Mouse (Mus musculus) stomach, postnatal 0 days (tissue): Measurements from ENCODE around the gene Ifngr2. TPM values are rescaled to one million over a fixed set of nuclear protein-coding genes. Genes with fewer than 3 reads are reported as not detected.
A peak's percentile ranks its signal among the peaks of the same experiment; 100 is the strongest.

Source experiments
- ATAC-seq: fragments of 200-750 bp; cut with Nextera tagmentation; 2 replicates; pipeline ENCODE4 v1.8.0; 2017; ENCODE audit not compliant: low FRiP score, low TSS enrichment
- DNase-seq: peaks from one replicate; pipeline ENCODE4 v3.0.0-alpha.2; 2016; ENCODE audit warnings: low spot score
- H3K27ac ChIP-seq: fragments of 300-500 bp; sonication (generic); replicated peaks from 2 replicates; pipeline ENCODE4 v1.5.1; 2014; ENCODE audit warnings: mild to moderate bottlenecking, control low read depth
- H3K27me3 ChIP-seq: fragments of 300-500 bp; sonication (generic); 2 replicates; pipeline ENCODE4 v1.6.1; 2014; ENCODE audit warnings: low read length; ENCODE audit not compliant: control insufficient read depth, insufficient read depth
- H3K36me3 ChIP-seq: fragments of 300-500 bp; sonication (generic); 2 replicates; pipeline ENCODE4 v1.6.1; 2014; ENCODE audit warnings: low read length, mixed read lengths; ENCODE audit not compliant: control insufficient read depth, insufficient read depth
- H3K4me1 ChIP-seq: fragments of 300-500 bp; sonication (generic); replicated peaks from 2 replicates; pipeline ENCODE4 v1.6.1; 2014; ENCODE audit warnings: antibody characterized with exemption; ENCODE audit not compliant: control insufficient read depth, insufficient read depth
- H3K4me2 ChIP-seq: fragments of 300-500 bp; sonication (generic); replicated peaks from 2 replicates; pipeline ENCODE4 v1.6.1; 2014; ENCODE audit warnings: low read depth, mild to moderate bottlenecking, control low read depth, moderate library complexity
- H3K4me3 ChIP-seq: fragments of 300-500 bp; sonication (generic); 2 replicates; pipeline ENCODE4 v1.5.1; 2014; ENCODE audit warnings: low read depth, low read length, control low read depth
- H3K9ac ChIP-seq: fragments of 300-500 bp; sonication (generic); 2 replicates; pipeline ENCODE4 v1.6.1; 2014; ENCODE audit warnings: mild to moderate bottlenecking, low read length, control low read depth, mixed read lengths
- H3K9me3 ChIP-seq: fragments of 300-500 bp; sonication (generic); 2 replicates; pipeline ENCODE4 v1.6.1; 2016; ENCODE audit warnings: low read length; ENCODE audit not compliant: control insufficient read depth
- CTCF ChIP-seq: IDR thresholded peaks from 2 replicates; pipeline ENCODE4 v1.5.1; 2016; ENCODE audit warnings: antibody characterized with exemption, low read depth, mild to moderate bottlenecking, moderate library complexity
- EP300 ChIP-seq: optimal IDR thresholded peaks from 2 replicates; pipeline ENCODE3; 2016; ENCODE audit warnings: antibody characterized with exemption
- WGBS: fragments of 180-500 bp; shearing (Covaris S2); extraction: QIAGEN DNeasy Blood & Tissue Kit; methylation state at CpG from one replicate; pipeline ENCODE4 v1.1.7; 2014; 5-methylcytosine and 5-hydroxymethylcytosine counted together
- polyA plus RNA-seq: library from polyadenylated mRNA; unstranded; fragments of >200 nt; fragmentation: Nextera tagmentation; extraction: Ambion mirVana; gene quantifications from 2 replicates; pipeline ENCODE4 v1.2.1, GENCODE M21; 2015

Gene Ifngr2
- polyA plus RNA-seq: 54.9 and 57.8 TPM in 2 replicates

- peak within 1 kb of the TSS; percentile 93 for H3K4me3 ChIP-seq
- H3K36me3 ChIP-seq: no peaks in the 10 kb centered on the region
- TF ChIP-seq CTCF (no peak), EP300 (no peak)
- H3K27me3 ChIP-seq: no peaks in the 10 kb centered on the region
- peak within 1 kb of the TSS; percentile 79 for H3K4me2 ChIP-seq
- peak within 1 kb of the TSS; percentile 97 for H3K9ac ChIP-seq
- DNase-seq: peak; percentile 91
- peak; percentile 82 for ATAC-seq
- H3K4me1 ChIP-seq: peaks cover 7% of the 10 kb centered on the region
- WGBS: 1% methylated on average over 53 of the region's 74 CpGs
- H3K9me3 ChIP-seq: no peaks in the 10 kb centered on the region
- H3K27ac ChIP-seq: peak within 1 kb of the TSS; percentile 90
Observed at GRCm38 (mm10) chr16:91546836-91547741, at the start of gene Ifngr2. TSS of gene Ifngr2 (plus strand) at chr16:91547072.

GRCm38 (mm10) chr16:91498041-91498440 is 48.8 kb upstream of the Ifngr2 start:
- peaks cover 31% of the 10 kb centered on the region for H3K36me3 ChIP-seq
- DNase-seq: no peak

DNA sequence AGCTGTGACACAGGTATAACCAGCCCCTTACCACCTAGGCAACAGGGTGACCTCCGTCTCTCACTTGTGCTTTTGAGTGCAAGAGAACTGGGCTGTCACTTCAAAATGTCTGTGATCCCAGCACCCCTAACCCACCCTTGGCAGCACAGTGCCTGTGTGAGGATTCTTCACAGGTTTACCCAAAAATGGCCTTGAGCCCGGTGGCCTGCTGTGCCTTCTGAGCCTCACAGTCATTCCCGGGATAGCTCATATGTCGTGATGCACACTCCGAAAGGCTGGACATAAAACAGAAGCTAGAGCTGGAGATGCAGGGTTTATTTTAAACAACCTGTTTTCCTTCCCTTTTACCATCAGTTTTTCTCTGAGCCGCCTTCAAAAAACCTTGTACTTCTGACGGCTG is 42.2 kb upstream of the Ifngr2 start:
- ATAC-seq (no peak), DNase-seq (no peak)
- Histone ChIP-seq H3K4me1 (no peaks in the 10 kb centered on the region), H3K9ac (no peak overlapping the region), H3K36me3 (peaks cover 37% of the 10 kb centered on the region), H3K4me3 (no peak overlapping the region), H3K9me3 (no peaks in the 10 kb centered on the region), H3K4me2 (no peak overlapping the region), H3K27me3 (no peaks in the 10 kb centered on the region), H3K27ac (no peak overlapping the region)
- no peak for TF ChIP-seq EP300
- TF ChIP-seq CTCF: no peak
- 89% methylated on average over 7 of the region's 7 CpGs for WGBS

More at GRCm38 (mm10) chr16:91498041-91498440, 48.8 kb upstream of the Ifngr2 start:
- Histone ChIP-seq H3K4me1 (no peaks in the 10 kb centered on the region), H3K4me2 (no peak overlapping the region), H3K27me3 (no peaks in the 10 kb centered on the region), H3K9me3 (no peaks in the 10 kb centered on the region), H3K9ac (no peak overlapping the region), H3K27ac (no peak overlapping the region), H3K4me3 (no peak overlapping the region)
- no peak for ATAC-seq
- WGBS: 91% methylated on average over 7 of the region's 7 CpGs
- no peak for TF ChIP-seq CTCF
- no peak for TF ChIP-seq EP300

- Histone ChIP-seq H3K4me1 (no peaks in the 10 kb centered on the region), H3K36me3 (peaks cover 36% of the 10 kb centered on the region), H3K27me3 (no peaks in the 10 kb centered on the region), H3K4me3 (no peak overlapping the region), H3K27ac (no peak overlapping the region), H3K9ac (no peak overlapping the region), H3K4me2 (no peak overlapping the region), H3K9me3 (no peaks in the 10 kb centered on the region)
- 89% methylated on average over 15 of the region's 15 CpGs for WGBS
- ATAC-seq (no peak), DNase-seq (no peak)
- no peak for TF ChIP-seq EP300
- no peak for TF ChIP-seq CTCF
Observed at GRCm38 (mm10) chr16:91505116-91505601, 41.7 kb upstream of the Ifngr2 start.

GRCm38 (mm10) chr16:91506396-91506795 is 40.5 kb upstream of the Ifngr2 start:
- 96% methylated on average over 12 of the region's 12 CpGs for WGBS
- DNase-seq: no peak
- Histone ChIP-seq H3K4me2 (no peak overlapping the region), H3K4me3 (no peak overlapping the region), H3K27me3 (no peaks in the 10 kb centered on the region), H3K36me3 (peaks cover 36% of the 10 kb centered on the region), H3K9ac (no peak overlapping the region), H3K4me1 (no peaks in the 10 kb centered on the region), H3K27ac (no peak overlapping the region), H3K9me3 (no peaks in the 10 kb centered on the region)
- TF ChIP-seq CTCF (no peak), EP300 (no peak)
- ATAC-seq: no peak
